Mouse (Mus musculus) kidney, adult 2 months (tissue): ENCODE results near the gene Mst1.

Experiments
- CTCF ChIP-seq: fragments of 200-500 bp; conservative IDR thresholded peaks from 2 replicates; pipeline ENCODE4 v1.5.1; 2011; ENCODE audit warnings: low read depth, mild to moderate bottlenecking, control low read depth, low read length, moderate library complexity, mixed read lengths; ENCODE audit not compliant: insufficient read depth, insufficient read length
- POLR2A ChIP-seq: fragments of 200-500 bp; IDR thresholded peaks from one replicate; pipeline ENCODE4 v1.6.1; 2011; ENCODE audit warnings: low read depth, low read length, control low read depth

DNA sequence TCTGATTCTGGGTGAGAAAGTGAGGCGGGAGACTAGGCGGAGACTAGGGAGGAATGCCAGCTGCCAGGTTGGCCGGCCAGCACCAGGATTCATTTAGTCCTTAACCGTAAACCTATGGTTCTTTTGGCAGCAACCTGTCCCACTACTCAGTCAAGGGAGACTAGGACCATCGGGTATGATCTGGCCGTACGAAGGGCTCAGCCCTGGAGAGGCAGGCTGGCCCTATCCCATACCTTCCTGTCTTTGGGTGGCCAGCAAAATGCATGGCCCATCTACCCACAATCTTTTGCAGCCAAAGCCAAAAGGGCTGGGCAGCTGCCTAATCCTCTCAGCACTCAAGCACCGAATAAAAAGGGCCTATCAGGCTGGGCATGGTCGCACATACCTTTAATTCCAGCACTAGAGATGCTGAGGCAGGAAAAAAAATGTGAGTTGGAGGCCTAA lies 7.7 kb upstream of the Mst1 start:
- TF ChIP-seq POLR2A: no peak
- TF ChIP-seq CTCF: no peak
